Mouse (Mus musculus) small intestine, adult 2 months (tissue): ENCODE data around the gene Man2a1. TPM values are rescaled to one million over a fixed set of nuclear protein-coding genes. Genes with fewer than 3 reads are reported as not detected.
A peak's percentile ranks its signal among the peaks of the same experiment; 100 is the strongest.

Experiments
- H3K27ac ChIP-seq: fragments of 200-500 bp; 2 replicates; pipeline ENCODE4 v1.5.1; 2012; ENCODE audit warnings: low read depth, low read length, control low read depth, inconsistent platforms; ENCODE audit not compliant: insufficient read depth
- H3K27me3 ChIP-seq: fragments of 200-500 bp; 2 replicates; pipeline ENCODE4 v1.6.1; 2012; ENCODE audit warnings: mild to moderate bottlenecking, moderate library complexity, low read length, inconsistent platforms; ENCODE audit not compliant: control insufficient read depth, insufficient read depth
- H3K36me3 ChIP-seq: fragments of 200-500 bp; 2 replicates; pipeline ENCODE4 v1.6.1; 2012; ENCODE audit warnings: mild to moderate bottlenecking, low read length, control low read depth, inconsistent platforms; ENCODE audit not compliant: control insufficient read depth, insufficient read depth
- H3K4me1 ChIP-seq: fragments of 200-500 bp; 2 replicates; pipeline ENCODE4 v1.6.1; 2012; ENCODE audit warnings: low read length, inconsistent platforms, mixed read lengths; ENCODE audit not compliant: control insufficient read depth, insufficient read depth, insufficient read length
- H3K4me3 ChIP-seq: fragments of 200-500 bp; 2 replicates; pipeline ENCODE4 v1.5.1; 2012; ENCODE audit warnings: low read depth, mild to moderate bottlenecking, control low read depth, inconsistent platforms, low read length, moderate library complexity
- CTCF ChIP-seq: fragments of 200-500 bp; IDR thresholded peaks from 2 replicates; pipeline ENCODE4 v1.5.1; 2012; ENCODE audit warnings: low read depth, mild to moderate bottlenecking, control low read depth, inconsistent platforms, low read length, moderate library complexity, mixed read lengths; ENCODE audit not compliant: insufficient replicate concordance, insufficient read length; ENCODE audit errors: extremely low read depth
- POLR2A ChIP-seq: fragments of 200-500 bp; IDR thresholded peaks from 2 replicates; pipeline ENCODE4 v1.6.1; 2012; ENCODE audit warnings: low read depth, mild to moderate bottlenecking, control low read depth, inconsistent platforms, low read length, moderate library complexity
- WGBS: fragments of 180-500 bp; shearing (Covaris S2); methylation state at CpG from one replicate; pipeline ENCODE4 v1.1.7; 2018; 5-methylcytosine and 5-hydroxymethylcytosine counted together
- polyA plus RNA-seq: library from polyadenylated mRNA; depleted of rRNA; stranded (reverse); fragments of >200 nt; gene quantifications from 2 replicates; pipeline ENCODE4 v1.2.3, GENCODE M21; 2012

The Man2a1 gene
- polyA plus RNA-seq, 1 experiment: 6.7 TPM

DNA sequence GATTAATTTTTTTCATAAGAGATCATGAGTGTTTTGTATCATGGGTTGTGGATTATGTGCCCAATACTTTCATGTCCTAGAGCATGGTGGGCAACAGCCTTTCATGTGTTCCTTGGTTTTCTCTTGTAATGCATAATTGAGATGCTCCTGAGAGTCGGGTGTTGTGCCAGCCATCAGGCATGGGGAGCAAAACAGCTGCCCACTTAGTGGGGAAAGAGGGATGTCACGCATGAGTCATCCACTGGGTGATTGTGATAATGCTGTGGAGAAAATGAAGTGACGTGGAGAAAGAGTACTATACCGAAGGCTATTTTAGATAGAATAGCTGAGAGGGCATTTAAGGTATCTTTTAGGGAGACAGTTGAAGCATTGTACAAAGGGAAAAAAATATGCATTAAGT is 18.5 kb downstream of the Man2a1 start:
- WGBS: 87% methylated on average over 4 of the region's 4 CpGs
- TF ChIP-seq CTCF (no peak), POLR2A (no peak)
- peaks cover 26% of the 10 kb centered on the region for H3K4me1 ChIP-seq

DNA sequence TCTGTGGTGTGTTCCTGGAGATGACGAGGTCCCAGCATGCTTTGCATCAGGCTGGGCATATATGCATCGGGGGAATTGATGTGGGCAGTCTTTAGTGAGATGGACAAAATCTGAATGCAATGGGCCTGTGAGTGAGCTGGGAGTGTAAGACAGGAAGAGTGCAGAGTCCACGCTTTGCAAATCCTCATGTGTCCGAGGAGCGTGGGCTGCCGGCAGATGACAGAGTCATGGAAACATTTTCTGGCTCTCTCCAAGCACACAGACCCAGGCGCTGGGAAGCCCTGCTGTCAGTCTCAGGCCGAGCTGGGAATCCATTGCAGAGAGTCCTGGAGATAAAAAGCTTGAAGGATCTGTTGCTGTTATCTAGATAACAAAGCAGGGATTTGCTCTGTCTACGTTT is 19.6 kb downstream of the Man2a1 start:
- Histone ChIP-seq H3K36me3 (peaks cover 7% of the 10 kb centered on the region), H3K4me1 (peaks cover 20% of the 10 kb centered on the region; the same call in 1 of the 2 replicates), H3K27me3 (no peaks in the 10 kb centered on the region), H3K27ac (no peak overlapping the region), H3K4me3 (no peak overlapping the region)
- 66% methylated on average over 9 of the region's 9 CpGs for WGBS
- TF ChIP-seq CTCF (no peak), POLR2A (no peak)

More for the DNA sequence above, 18.5 kb downstream of the Man2a1 start:
- Histone ChIP-seq H3K27ac (no peak overlapping the region), H3K36me3 (no peaks in the 10 kb centered on the region), H3K27me3 (no peaks in the 10 kb centered on the region), H3K4me3 (no peak overlapping the region)

DNA sequence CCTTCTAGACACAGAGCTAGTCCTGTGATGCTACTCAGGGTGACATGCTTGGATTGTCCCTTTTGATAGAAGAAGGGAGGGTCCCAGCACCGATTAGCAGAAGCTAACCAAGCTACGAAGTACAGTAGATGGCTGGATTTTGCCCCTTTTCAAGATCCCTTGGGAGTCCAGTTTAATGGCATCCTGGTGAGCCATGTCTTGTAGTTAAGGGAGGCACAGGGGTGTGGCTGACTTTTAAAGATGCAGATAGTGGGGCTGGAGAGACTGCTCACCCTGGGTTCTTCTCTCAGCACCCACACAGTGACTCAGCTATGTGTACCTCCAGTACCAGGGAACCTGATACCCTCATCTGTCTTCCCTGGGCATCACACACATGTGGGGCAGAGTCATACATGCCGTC is 20.1 kb downstream of the Man2a1 start:
- Histone ChIP-seq H3K36me3 (peaks cover 11% of the 10 kb centered on the region), H3K27ac (no peak overlapping the region), H3K4me3 (no peak overlapping the region), H3K27me3 (no peaks in the 10 kb centered on the region), H3K4me1 (peaks cover 19% of the 10 kb centered on the region; the same call in 1 of the 2 replicates)
- TF ChIP-seq POLR2A (no peak), CTCF (no peak)
- 92% methylated on average over 3 of the region's 3 CpGs for WGBS

DNA sequence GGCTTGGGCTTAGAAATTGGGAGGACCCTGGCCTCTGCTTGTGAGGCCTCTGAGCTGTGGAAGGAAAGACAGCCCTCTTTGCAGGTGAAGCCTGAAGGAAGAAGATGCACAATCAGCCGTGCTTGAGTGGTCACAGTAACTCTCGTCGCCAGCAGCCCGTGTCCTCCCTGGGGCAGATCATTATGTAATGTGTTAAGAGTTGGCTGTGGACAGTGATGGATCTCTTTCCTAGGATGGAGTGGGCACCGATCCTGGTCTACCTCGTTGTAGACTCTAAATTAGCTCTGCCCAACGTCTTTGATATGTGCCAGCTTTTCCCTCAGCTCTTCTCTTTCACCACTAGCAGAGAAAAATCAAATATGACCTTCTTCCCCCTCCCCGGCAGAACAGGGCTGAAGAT is 20.7 kb downstream of the Man2a1 start:
- no peak overlapping the region for H3K4me3 ChIP-seq
- peaks cover 17% of the 10 kb centered on the region; the same call in 1 of the 2 replicates for H3K4me1 ChIP-seq
- 79% methylated on average over 8 of the region's 8 CpGs for WGBS
- no peak overlapping the region for H3K27ac ChIP-seq
- TF ChIP-seq CTCF (no peak), POLR2A (no peak)
- H3K27me3 ChIP-seq: no peaks in the 10 kb centered on the region
- H3K36me3 ChIP-seq: peaks cover 15% of the 10 kb centered on the region

DNA sequence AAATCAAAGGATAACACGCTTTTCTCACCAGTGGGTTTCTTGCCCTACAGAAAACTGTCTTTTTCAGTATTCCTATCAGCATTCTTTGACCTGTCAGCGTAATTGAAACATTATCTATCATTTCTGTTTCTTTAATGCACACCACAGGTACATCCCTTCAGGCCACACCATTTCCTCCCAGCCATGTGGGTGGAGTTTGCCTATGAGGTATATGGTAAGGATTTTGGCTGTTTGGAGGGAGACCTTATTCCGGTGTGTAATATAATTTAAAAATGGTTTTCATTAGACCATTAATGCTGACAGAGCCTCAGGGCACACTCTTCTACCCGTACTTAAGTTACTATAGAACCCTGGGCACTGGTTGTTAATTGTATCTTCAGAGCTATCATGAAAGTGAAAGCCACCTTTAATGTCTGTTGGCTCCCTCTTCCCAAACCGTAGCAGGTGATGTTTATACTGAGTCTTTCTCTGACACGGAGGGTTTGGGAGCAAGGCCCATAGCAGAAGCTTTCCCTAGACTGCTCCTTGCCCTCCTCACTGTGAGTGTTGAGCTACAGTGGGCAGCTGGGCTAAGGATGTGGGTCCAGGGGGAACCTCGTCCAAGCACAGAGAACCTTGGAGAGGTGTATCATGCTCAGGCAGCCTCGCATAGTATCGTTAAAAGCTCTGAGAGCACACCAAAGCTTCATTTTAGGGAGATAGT is 21.3 kb downstream of the Man2a1 start:
- TF ChIP-seq POLR2A: no peak
- TF ChIP-seq CTCF: no peak
- H3K4me1 ChIP-seq: peaks cover 15% of the 10 kb centered on the region; the same call in 1 of the 2 replicates
- no peaks in the 10 kb centered on the region for H3K27me3 ChIP-seq
- H3K4me3 ChIP-seq: peak overlapping the region; percentile 44
- H3K36me3 ChIP-seq: peaks cover 19% of the 10 kb centered on the region
- H3K27ac ChIP-seq: peak overlapping the region; percentile 81
- WGBS: 68% methylated on average over 9 of the region's 9 CpGs

DNA sequence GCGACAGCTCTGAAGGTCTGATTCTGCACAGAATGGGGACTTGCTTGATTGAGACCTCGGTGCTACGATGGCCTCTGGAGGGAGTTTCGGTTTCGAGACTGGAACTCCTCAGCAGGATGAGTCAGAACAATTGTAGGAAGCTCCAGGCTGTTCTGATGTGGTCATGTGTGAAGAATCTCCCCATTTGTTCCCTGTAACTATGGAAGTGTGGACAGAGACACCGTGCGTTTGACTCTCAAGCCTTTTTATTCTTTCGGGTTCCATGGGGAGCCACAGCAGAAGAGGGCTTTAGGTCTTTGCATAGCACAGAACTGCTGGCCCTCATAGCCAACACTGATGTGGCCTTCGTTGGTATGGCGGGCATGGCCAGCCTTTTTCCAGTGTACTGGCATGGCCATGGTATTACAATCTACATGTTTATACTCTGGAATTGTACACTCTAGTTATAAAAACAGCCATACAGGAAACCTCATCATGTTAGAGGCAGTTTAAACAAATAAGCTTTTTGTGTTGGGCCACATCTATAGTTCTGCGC is 21.9 kb downstream of the Man2a1 start:
- Histone ChIP-seq H3K27ac (peak overlapping the region; percentile 81), H3K4me3 (peak overlapping the region; percentile 44)
- 70% methylated on average over 11 of the region's 11 CpGs for WGBS

DNA sequence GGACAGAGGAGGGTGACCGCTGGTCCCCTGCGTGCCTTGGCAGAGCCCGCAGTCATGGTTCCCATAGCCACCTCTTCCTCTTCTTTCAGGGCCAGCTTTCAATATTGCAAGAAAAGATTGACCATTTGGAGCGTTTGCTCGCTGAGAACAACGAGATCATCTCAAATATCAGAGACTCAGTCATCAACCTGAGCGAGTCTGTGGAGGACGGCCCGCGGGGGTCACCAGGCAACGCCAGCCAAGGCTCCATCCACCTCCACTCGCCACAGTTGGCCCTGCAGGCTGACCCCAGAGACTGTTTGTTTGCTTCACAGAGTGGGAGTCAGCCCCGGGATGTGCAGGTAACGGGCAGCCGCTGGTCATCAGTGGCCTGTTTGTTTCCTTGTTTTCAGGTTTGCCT is 23.9 kb downstream of the Man2a1 start:
- peaks cover 22% of the 10 kb centered on the region for H3K36me3 ChIP-seq
- no peak overlapping the region for H3K4me3 ChIP-seq
- H3K27ac ChIP-seq: no peak overlapping the region
- H3K4me1 ChIP-seq: peaks cover 7% of the 10 kb centered on the region; the same call in 1 of the 2 replicates
- no peaks in the 10 kb centered on the region for H3K27me3 ChIP-seq
- WGBS: 94% methylated on average over 15 of the region's 15 CpGs
- TF ChIP-seq CTCF: no peak
- TF ChIP-seq POLR2A: no peak

More for the DNA sequence above, 21.9 kb downstream of the Man2a1 start:
- Histone ChIP-seq H3K4me1 (peaks cover 15% of the 10 kb centered on the region; the same call in 1 of the 2 replicates), H3K27me3 (no peaks in the 10 kb centered on the region), H3K36me3 (peaks cover 20% of the 10 kb centered on the region)
- no peak for TF ChIP-seq POLR2A
- TF ChIP-seq CTCF: no peak
